Mouse (Mus musculus): Measurements from ENCODE around the gene Strn.

Gene Strn

DNA sequence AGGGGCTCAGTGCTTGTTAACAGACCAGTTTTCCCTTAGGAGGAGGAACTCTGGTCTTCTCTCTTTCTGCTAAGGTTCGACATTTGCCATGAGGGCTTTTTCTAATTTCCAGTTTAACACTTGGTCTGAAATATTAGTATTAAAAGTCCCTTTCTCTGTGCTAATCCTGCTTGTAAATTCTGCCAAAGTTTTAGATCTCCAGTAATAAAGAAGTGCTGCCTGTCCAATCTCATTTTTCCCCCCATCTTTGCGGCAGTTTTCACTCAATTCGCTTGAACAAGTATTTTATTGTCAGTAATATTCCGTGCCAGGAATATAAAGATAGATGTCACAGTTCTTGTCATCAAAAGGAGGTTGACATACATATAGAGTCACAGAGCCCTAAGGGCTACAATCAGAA lies at the start of gene Strn:
Gene Strn (minus strand): TSS at position 101 of the 400 bp plus-strand sequence.
- no peak for DNase-seq (ENCODE audit: low read depth, low spot score)
- Histone ChIP-seq H3K27me3 (ENCODE audit: control insufficient read depth, insufficient read depth, low read length, poor library complexity, severe bottlenecking) (no peaks in the 10 kb centered on the region), H3K36me3 (ENCODE audit: control insufficient read depth, insufficient read depth, low read length, poor library complexity, severe bottlenecking) (no peaks in the 10 kb centered on the region)

DNA sequence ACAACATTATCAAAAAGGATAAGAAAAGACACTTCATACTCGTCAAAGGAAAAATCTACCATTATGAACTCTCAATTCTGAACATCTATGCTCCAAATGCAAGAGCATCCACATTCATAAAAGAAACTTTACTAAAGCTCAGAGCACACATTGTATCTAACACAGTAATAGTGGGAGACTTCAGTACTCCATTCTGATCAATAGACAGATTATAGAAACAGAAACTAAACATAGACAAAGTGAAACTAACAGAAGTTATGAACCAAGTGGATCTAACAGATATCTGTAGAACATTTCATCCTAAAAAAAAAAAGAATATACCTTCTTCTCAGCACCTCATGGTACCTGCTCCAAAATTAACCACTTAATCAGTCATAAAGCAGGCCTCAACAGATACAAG lies 41.8 kb upstream of the Strn start:
- Histone ChIP-seq H3K36me3 (ENCODE audit: control insufficient read depth, insufficient read depth, low read length, poor library complexity, severe bottlenecking) (peaks cover 4% of the 10 kb centered on the region; the same call in 1 of the 2 replicates), H3K27me3 (ENCODE audit: control insufficient read depth, insufficient read depth, low read length, poor library complexity, severe bottlenecking) (no peaks in the 10 kb centered on the region)
- DNase-seq (ENCODE audit: low read depth, low spot score): no peak

DNA sequence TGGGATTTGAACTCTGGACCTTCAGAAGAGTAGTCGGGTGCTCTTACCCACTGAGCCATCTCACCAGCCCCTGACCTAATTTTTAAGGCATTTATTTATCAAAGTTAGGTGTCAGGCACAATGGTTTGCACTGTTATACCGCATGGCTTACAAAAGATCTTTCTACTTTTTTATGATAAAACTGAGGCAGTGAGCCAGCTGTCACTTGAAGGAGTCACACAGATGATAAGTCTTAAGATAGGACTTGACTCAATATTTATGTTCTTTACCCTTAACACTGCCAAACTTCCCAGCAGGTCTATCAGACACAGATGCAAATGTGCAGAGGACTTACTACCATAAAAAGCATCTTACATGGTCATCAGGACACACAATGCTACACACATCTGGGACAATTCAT lies 35.3 kb upstream of the Strn start:
- Histone ChIP-seq H3K36me3 (ENCODE audit: control insufficient read depth, insufficient read depth, low read length, poor library complexity, severe bottlenecking) (peaks cover 11% of the 10 kb centered on the region), H3K27me3 (ENCODE audit: control insufficient read depth, insufficient read depth, low read length, poor library complexity, severe bottlenecking) (no peaks in the 10 kb centered on the region)
- DNase-seq (ENCODE audit: low read depth, low spot score): no peak

DNA sequence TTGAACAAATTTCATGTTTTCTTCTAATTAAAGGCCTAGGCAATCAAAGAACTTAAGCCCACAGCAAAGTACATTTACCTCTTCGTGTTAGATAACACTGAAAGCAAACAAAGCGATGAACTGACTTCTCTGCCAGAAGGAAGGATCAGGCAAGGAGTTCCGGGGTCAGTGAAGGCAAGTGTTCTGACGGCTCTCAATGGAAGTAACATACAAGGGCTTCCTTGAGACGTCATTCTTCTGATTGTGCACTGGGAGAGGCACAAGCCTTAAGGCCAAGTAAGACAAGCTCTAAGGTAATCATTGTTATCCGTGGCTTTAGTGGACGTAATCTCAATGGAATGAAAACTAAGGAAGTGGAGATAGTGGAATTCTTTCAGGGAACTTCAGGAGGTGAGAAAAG lies 33.9 kb upstream of the Strn start:
- DNase-seq (ENCODE audit: low read depth, low spot score): no peak
- no peaks in the 10 kb centered on the region for H3K27me3 ChIP-seq (ENCODE audit: control insufficient read depth, insufficient read depth, low read length, poor library complexity, severe bottlenecking)
- peaks cover 12% of the 10 kb centered on the region for H3K36me3 ChIP-seq (ENCODE audit: control insufficient read depth, insufficient read depth, low read length, poor library complexity, severe bottlenecking)

DNA sequence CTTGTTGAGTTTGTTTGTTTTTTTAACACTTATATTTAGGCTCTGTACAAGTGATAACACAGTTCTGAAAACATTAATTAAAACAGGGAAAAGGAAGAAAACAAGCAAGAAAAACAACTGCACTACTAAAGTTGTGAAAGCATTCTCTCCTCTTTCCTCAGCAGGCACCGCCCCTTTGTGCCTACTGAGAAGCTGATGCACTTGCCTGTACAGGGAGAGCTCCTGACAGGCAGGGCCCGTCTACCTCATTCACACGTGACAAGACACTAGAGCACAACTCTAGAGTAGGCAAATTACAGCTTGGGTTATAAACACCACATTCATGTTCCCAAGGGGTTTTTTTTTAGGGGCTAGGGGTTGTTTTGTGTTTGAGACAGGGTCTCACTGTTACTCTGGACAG lies 32.3 kb upstream of the Strn start:
- DNase-seq (ENCODE audit: low read depth, low spot score): no peak
- H3K27me3 ChIP-seq (ENCODE audit: control insufficient read depth, insufficient read depth, low read length, poor library complexity, severe bottlenecking): no peaks in the 10 kb centered on the region
- peaks cover 12% of the 10 kb centered on the region for H3K36me3 ChIP-seq (ENCODE audit: control insufficient read depth, insufficient read depth, low read length, poor library complexity, severe bottlenecking)

DNA sequence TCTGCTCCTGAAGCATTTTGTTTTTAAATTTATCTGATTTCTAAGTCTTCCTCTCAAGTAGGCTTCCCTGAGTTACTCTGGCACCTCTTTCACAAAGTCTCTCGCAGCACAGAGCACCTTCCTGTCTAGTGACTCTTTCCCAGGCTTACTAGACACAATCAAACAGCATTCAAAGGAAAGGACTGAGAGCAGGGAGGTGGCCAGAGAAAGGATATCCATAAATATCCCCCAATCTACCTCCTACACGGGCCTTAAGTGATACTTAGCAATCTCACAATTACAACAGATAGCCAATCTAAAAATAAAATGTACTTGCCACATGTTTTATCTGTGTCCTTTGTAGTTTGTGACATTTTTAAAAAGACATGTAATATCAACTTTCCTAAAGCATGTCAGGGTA lies 31.9 kb upstream of the Strn start:
- no peak for DNase-seq (ENCODE audit: low read depth, low spot score)
- H3K27me3 ChIP-seq (ENCODE audit: control insufficient read depth, insufficient read depth, low read length, poor library complexity, severe bottlenecking): no peaks in the 10 kb centered on the region

DNA sequence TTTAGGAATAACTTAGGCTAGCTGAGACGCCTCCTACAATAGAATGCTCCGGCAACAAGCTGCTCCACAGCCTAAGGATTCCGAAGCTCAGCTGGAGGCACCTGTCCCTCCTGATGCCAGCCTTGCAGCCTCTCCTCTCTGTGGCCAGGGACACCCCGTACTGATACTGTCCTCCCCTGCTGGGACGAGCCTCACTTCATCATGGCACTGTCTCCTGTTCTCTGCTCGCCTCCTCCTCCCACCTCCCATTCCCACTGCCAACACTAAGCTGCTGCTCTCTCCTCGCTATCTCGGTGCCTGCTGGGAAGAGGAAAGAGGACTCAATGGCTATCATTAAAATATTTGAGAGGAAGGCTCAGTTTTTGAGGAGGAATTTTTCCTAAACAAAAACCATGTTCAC lies 30.6 kb upstream of the Strn start:
- no peak for DNase-seq (ENCODE audit: low read depth, low spot score)
- no peaks in the 10 kb centered on the region for H3K27me3 ChIP-seq (ENCODE audit: control insufficient read depth, insufficient read depth, low read length, poor library complexity, severe bottlenecking)
- H3K36me3 ChIP-seq (ENCODE audit: control insufficient read depth, insufficient read depth, low read length, poor library complexity, severe bottlenecking): peaks cover 14% of the 10 kb centered on the region

More for the DNA sequence above, 31.9 kb upstream of the Strn start:
- peaks cover 12% of the 10 kb centered on the region for H3K36me3 ChIP-seq (ENCODE audit: control insufficient read depth, insufficient read depth, low read length, poor library complexity, severe bottlenecking)

DNA sequence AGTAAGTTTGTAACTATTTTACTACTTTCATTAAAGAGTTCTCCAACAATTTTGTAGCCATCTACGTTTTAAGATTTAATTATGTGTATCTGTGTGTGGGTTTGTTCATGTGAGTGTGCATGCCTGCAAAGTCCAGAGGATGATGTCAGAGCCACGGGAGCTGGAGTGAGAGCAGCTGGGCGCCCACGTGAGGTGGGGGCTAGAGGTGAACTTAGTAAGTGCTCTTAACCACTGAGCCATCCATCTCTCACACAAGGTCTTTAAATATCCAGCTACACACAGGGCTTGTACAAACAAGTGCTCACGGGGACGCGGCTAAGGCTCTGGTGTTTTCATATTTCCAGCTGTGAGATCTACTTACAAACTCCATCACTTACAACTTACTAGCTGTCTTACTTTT lies 29.1 kb upstream of the Strn start:
- peaks cover 18% of the 10 kb centered on the region for H3K36me3 ChIP-seq (ENCODE audit: control insufficient read depth, insufficient read depth, low read length, poor library complexity, severe bottlenecking)
- no peak for DNase-seq (ENCODE audit: low read depth, low spot score)
- H3K27me3 ChIP-seq (ENCODE audit: control insufficient read depth, insufficient read depth, low read length, poor library complexity, severe bottlenecking): no peaks in the 10 kb centered on the region

DNA sequence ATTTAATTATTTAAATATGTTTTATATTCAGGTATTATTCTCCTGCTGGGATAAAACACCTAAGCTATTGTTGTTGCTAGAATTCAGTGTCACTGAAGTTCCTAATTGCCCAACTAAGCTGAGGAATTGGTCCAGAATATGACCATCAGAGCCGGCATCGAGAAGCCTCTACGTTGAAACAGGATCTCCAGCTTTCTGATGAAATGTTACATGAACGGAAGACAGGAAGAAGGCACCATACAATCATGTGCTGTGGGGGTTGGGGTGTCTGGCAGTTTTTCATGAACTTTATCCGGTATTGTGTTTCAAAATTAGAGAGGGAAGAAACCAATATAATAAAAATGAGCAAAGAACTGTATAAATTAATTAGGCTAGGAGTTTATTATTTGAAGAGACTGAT lies 26.3 kb upstream of the Strn start:
- DNase-seq (ENCODE audit: low read depth, low spot score): no peak
- Histone ChIP-seq H3K27me3 (ENCODE audit: control insufficient read depth, insufficient read depth, low read length, poor library complexity, severe bottlenecking) (no peaks in the 10 kb centered on the region), H3K36me3 (ENCODE audit: control insufficient read depth, insufficient read depth, low read length, poor library complexity, severe bottlenecking) (peaks cover 12% of the 10 kb centered on the region)

DNA sequence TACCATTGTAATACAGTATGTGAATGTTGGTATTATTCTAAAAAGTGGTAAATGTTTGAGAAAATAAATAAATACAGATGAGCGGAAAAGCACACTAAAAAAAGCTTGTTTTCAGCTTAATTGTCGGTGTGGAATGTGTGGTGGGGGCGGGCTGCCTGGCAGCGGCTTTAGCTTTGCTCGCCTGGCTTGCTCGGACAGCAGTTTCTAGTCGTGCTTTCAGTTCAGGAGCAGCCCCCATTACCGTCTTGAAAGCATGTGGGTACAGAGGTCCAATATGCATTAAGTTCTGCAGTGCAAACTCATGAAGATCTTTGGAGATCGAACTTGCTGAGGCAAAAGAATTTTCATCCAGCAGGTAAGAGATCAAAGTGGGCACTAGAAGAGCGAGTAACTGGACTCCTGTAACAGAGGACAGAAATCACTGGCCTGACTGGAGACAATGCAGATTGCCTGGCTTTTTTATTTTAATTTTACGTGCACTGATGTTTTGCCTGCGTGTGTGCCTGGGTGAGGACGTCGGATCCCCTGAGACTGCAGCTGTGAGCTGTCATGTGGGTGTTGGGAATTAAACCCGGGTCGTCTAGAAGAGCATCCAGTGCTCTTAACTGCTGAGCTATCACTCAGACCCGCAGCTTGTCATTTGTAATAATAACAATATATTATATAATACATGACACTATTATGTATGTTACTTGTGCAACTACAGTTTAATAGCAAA lies 16.1 kb upstream of the Strn start:
- no peak for DNase-seq (ENCODE audit: low read depth, low spot score)
- no peaks in the 10 kb centered on the region for H3K27me3 ChIP-seq (ENCODE audit: control insufficient read depth, insufficient read depth, low read length, poor library complexity, severe bottlenecking)
- peaks cover 13% of the 10 kb centered on the region; the same call in 1 of the 2 replicates for H3K36me3 ChIP-seq (ENCODE audit: control insufficient read depth, insufficient read depth, low read length, poor library complexity, severe bottlenecking)

DNA sequence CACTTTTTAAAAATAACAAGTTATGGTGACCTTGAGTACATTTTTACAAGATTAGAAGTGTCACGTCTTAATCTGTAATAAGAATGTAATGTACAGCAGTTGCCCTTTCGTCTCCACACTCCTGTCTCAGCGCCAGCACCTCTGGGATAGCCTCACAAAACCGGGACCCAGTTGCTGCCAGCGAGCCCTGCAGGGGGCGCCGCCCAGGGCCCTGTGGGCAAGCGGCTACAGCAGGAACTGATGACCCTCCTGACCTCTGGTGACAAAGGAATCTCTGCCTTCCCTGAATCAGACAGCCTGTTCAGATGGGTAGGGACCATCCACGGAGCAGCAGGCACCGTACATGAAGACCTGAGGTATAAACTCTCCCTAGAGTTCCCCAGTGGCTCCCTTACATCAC lies 15.1 kb upstream of the Strn start:
- no peak for DNase-seq (ENCODE audit: low read depth, low spot score)
- no peaks in the 10 kb centered on the region for H3K27me3 ChIP-seq (ENCODE audit: control insufficient read depth, insufficient read depth, low read length, poor library complexity, severe bottlenecking)
- peaks cover 13% of the 10 kb centered on the region; the same call in 1 of the 2 replicates for H3K36me3 ChIP-seq (ENCODE audit: control insufficient read depth, insufficient read depth, low read length, poor library complexity, severe bottlenecking)

DNA sequence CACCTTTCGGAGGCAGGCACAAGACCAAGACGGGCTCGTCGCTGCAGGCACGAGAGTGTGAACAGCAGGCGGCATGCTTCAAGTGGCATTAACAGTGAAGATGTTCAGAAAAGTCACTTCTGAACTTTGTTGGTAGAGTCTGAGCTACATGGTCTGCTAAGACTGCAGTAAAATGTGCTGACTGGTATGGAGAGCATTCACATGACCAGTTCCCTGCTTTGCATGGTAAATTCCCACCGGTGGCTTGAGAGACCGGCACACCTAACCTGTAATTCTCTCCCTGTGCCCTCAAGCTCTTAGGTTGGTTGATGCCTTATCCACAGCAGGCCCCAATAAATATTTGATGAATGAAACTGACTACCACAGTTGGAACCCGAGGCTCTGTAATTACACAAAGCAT lies 11.4 kb upstream of the Strn start:
- H3K36me3 ChIP-seq (ENCODE audit: control insufficient read depth, insufficient read depth, low read length, poor library complexity, severe bottlenecking): peaks cover 7% of the 10 kb centered on the region; the same call in 1 of the 2 replicates
- H3K27me3 ChIP-seq (ENCODE audit: control insufficient read depth, insufficient read depth, low read length, poor library complexity, severe bottlenecking): no peaks in the 10 kb centered on the region
- DNase-seq (ENCODE audit: low read depth, low spot score): no peak

DNA sequence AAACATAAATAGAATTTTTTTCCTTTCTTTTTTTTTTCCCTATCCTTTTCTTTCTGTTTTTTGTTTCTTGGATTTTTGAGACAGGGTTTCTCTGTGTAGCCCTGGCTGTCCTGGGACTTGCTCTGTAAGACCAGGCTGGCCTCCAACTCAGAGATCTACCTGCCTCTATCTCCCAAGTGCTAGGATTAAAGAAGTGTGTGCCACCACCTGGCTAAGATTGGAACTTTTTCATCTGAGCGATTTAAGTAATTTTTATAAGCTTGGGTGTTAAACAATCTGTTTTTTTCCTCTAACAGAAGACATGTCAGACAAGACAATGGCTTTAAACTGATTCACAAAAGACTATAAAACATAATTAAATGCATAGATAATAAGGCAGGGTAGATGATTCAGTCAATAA lies 1.4 kb upstream of the Strn start:
- peak; percentile 34 for DNase-seq (ENCODE audit: low read depth, low spot score)
- Histone ChIP-seq H3K36me3 (ENCODE audit: control insufficient read depth, insufficient read depth, low read length, poor library complexity, severe bottlenecking) (no peaks in the 10 kb centered on the region), H3K27me3 (ENCODE audit: control insufficient read depth, insufficient read depth, low read length, poor library complexity, severe bottlenecking) (no peaks in the 10 kb centered on the region)

DNA sequence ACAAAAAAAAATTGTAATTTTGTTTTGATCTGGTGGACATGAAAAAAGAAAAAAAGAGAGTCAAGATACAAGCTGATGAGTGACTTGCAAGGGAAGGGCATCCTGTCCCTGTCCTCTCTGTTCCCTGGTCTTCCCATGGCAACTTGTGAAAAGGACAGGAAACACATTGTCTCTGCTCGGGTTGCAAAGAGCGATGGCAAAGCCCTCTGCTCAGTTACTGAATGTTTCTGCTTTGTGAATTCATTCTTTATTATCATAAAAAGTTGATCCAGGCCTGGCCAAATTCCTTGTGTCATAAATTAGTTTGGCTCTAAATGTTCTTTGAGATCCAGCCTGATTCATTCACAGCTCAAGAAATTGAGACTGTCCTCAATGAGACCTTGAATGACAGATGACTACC lies 775 bp upstream of the Strn start:
- no peak for DNase-seq (ENCODE audit: low read depth, low spot score)
- H3K27me3 ChIP-seq (ENCODE audit: control insufficient read depth, insufficient read depth, low read length, poor library complexity, severe bottlenecking): no peaks in the 10 kb centered on the region
- H3K36me3 ChIP-seq (ENCODE audit: control insufficient read depth, insufficient read depth, low read length, poor library complexity, severe bottlenecking): no peaks in the 10 kb centered on the region

DNA sequence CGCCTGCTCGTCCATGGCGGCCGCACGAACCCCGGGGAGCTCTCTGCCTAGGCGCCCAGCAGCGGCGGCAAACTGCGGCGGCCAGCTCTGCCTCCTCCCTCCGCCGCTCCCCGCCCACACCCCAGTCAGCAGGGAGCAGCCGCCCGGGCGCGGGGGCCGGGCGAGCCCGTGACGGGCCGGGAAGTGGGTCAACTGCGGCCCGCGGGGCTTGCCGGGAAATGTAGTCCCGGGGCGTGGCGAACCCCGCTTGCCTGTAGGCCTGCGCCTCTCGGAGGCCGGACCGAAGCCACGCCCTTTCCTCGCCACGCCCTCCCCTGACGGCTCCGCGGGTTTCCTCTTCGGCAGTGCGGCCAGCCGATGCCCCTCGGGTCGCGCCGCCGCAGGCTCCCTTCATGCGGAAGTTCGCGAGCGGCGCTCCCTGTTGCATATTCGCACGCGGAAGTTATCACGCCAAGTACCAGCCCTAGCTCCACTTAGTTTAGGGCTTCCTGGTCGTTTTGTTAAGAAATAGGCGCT lies 465 bp downstream of the Strn start:
- Histone ChIP-seq H3K36me3 (ENCODE audit: control insufficient read depth, insufficient read depth, low read length, poor library complexity, severe bottlenecking) (no peaks in the 10 kb centered on the region), H3K27me3 (ENCODE audit: control insufficient read depth, insufficient read depth, low read length, poor library complexity, severe bottlenecking) (no peaks in the 10 kb centered on the region)
- DNase-seq (ENCODE audit: low read depth, low spot score): peak; percentile 100

Data from splenic B cell, adult 2 months (primary cell).